Mouse (Mus musculus) liver, embryonic 14.5 days (tissue): Measurements from ENCODE around the gene B3gnt6. TPM values are rescaled to one million over a fixed set of nuclear protein-coding genes. Genes with fewer than 3 reads are reported as not detected.
A peak's percentile ranks its signal among the peaks of the same experiment; 100 is the strongest.

Experiments
- ATAC-seq: fragments of 200-750 bp; cut with Nextera tagmentation; 2 replicates; pipeline ENCODE4 v1.8.0; 2017; ENCODE audit warnings: moderate number of reproducible peaks, mild to moderate bottlenecking, moderate library complexity; ENCODE audit not compliant: insufficient read depth
- DNase-seq, 3 experiments: peaks; one replicate each; pipeline ENCODE4 v3.0.0-alpha.2; 2012 to 2013; ENCODE audit warnings: low read depth in 3 of 3, low spot score in 3 of 3
- H3K27ac ChIP-seq: fragments of 300-500 bp; sonication (generic); 2 replicates; pipeline ENCODE4 v1.5.1; 2014; ENCODE audit warnings: moderate library complexity, mild to moderate bottlenecking, control low read depth, inconsistent platforms
- H3K27me3 ChIP-seq: fragments of 300-500 bp; sonication (generic); 2 replicates; pipeline ENCODE4 v1.6.1; 2014; ENCODE audit warnings: mild to moderate bottlenecking, low read length, moderate library complexity; ENCODE audit not compliant: control insufficient read depth, insufficient read depth
- H3K36me3 ChIP-seq: fragments of 300-500 bp; sonication (generic); replicated peaks from 2 replicates; pipeline ENCODE4 v1.6.1; 2014; ENCODE audit warnings: low read depth; ENCODE audit not compliant: control insufficient read depth, insufficient read depth
- H3K4me1 ChIP-seq, 2 experiments: fragments of 200-500 bp in 1 of 2; fragments of 300-500 bp in 1 of 2; sonication (generic) in 1 of 2; replicated peaks; 2 replicates each; pipeline ENCODE4 v1.6.1; 2012 to 2014; ENCODE audit warnings: antibody characterized with exemption in 1 of 2, inconsistent platforms in 1 of 2, low read length in 1 of 2; ENCODE audit not compliant: control insufficient read depth in 2 of 2, insufficient read depth in 2 of 2
- H3K4me2 ChIP-seq: fragments of 300-500 bp; sonication (generic); 2 replicates; pipeline ENCODE4 v1.6.1; 2014; ENCODE audit warnings: low read depth, mild to moderate bottlenecking, control low read depth, moderate library complexity
- H3K4me3 ChIP-seq, 2 experiments: fragments of 200-500 bp in 1 of 2; fragments of 300-500 bp in 1 of 2; sonication (generic) in 1 of 2; 2 replicates each; pipeline ENCODE4 v1.5.1; 2012 to 2014; ENCODE audit warnings: low read depth in 2 of 2, low read length in 2 of 2, mild to moderate bottlenecking in 2 of 2, control low read depth in 1 of 2, inconsistent platforms in 1 of 2, moderate library complexity in 1 of 2; ENCODE audit not compliant: insufficient read depth in 1 of 2
- H3K9ac ChIP-seq: fragments of 300-500 bp; sonication (generic); replicated peaks from 2 replicates; pipeline ENCODE4 v1.6.1; 2014; ENCODE audit warnings: mild to moderate bottlenecking, control low read depth, moderate library complexity
- H3K9me3 ChIP-seq: fragments of 300-500 bp; sonication (generic); 2 replicates; pipeline ENCODE4 v1.6.1; 2016; ENCODE audit warnings: low read length, mixed read lengths; ENCODE audit not compliant: control insufficient read depth
- CTCF ChIP-seq: IDR thresholded peaks from 2 replicates; pipeline ENCODE4 v1.5.1; 2016; ENCODE audit warnings: antibody characterized with exemption, low read depth, control low read depth
- EP300 ChIP-seq: IDR thresholded peaks from 2 replicates; pipeline ENCODE4 v1.6.1; 2016; ENCODE audit warnings: antibody characterized with exemption, low read depth
- WGBS: fragments of 180-500 bp; shearing (Covaris S2); extraction: QIAGEN DNeasy Blood & Tissue Kit; methylation state at CpG from one replicate; pipeline ENCODE4 v1.1.7; 2014; ENCODE audit not compliant: insufficient replicate concordance; 5-methylcytosine and 5-hydroxymethylcytosine counted together
- polyA plus RNA-seq, 2 experiments: library from polyadenylated mRNA; depleted of rRNA in 1 of 2; stranded (reverse) in 1 of 2; unstranded in 1 of 2; fragments of >200 nt; fragmentation: Nextera tagmentation in 1 of 2; extraction: Ambion mirVana in 1 of 2; gene quantifications; 2 replicates each; pipeline versions ENCODE4 v1.2.1 to v1.2.3; 2012 to 2014

Gene B3gnt6
- polyA plus RNA-seq, 2 experiments, result 0.03 TPM; not detected in 1

DNA sequence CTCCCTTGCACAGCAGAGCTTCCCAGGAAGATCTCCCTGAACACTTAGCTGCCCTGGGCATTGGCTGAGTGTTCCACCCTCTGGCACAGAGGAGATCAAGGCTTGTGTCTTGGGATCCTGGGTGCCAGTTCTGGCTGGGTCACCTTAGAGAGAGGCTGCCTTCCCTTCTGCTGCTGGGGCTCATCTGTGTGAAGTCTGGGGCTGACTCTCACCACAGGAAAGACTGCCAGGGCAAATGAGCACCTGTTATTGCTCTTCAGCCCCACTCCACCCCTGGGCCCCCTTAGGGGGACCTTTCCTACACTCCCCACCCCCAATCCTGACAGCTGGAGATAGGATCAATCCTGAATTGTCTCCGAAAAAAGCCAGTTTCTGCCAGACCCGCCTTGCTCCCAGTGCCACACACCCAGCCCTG lies 22.2 kb downstream of the B3gnt6 start:
- H3K27me3 ChIP-seq, result no peaks in the 10 kb centered on the region
- H3K36me3 ChIP-seq, result no peaks in the 10 kb centered on the region; the same call in 1 of the 2 replicates
- DNase-seq (no peak), ATAC-seq (no peak)
- peak overlapping the region; percentile 88 for H3K9ac ChIP-seq
- H3K4me3 ChIP-seq, result peak overlapping the region; percentile 76 to 95
- TF ChIP-seq EP300 (no peak), CTCF (no peak)
- peaks cover 40 to 63% of the 10 kb centered on the region in 2 experiments for H3K4me1 ChIP-seq
- H3K9me3 ChIP-seq, result no peaks in the 10 kb centered on the region
- peak overlapping the region; percentile 96 for H3K27ac ChIP-seq
- peak overlapping the region; percentile 94 for H3K4me2 ChIP-seq
- WGBS, result 23% methylated on average over 2 of the region's 2 CpGs

DNA sequence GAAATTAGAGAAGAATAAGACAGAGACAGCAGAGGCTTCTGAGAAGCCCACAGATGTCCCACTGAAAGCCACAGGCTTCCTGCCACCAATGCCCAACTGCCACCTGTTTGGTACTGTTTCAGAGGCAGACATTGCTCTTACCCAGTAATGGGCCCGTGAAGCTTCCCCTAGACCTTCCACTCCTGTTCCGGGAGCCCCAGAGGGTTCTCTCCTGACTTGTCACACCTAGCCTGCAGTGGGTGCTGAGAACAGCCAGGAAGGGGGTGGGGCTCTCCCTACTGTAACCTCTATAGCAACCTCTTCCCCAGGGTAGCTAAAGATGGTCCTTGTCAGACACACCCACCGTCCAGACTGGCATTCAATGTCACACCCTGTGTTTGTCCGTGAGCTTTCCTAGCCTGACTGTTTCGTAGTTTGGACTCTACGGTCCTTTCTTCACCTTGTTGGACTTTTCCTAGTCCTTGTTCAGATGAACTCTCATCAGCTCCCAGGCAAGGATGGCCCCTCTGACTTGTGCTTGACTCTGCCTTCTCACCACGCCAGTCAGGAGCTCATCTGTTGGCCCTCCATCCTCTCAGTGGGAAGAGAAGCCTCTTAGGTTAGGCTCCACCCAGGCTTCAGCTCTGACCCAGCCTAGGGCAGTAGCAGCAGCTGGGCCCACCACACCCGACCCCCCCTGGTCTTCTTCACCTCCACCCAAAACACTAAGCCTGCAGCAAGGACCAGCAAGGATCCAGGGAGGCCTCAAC lies 22.8 kb downstream of the B3gnt6 start:
- Histone ChIP-seq H3K9me3 (no peaks in the 10 kb centered on the region), H3K4me3 (peak overlapping the region; percentile 76 to 95), H3K4me2 (peak overlapping the region; percentile 94), H3K27ac (peak overlapping the region; percentile 96), H3K36me3 (no peaks in the 10 kb centered on the region; the same call in 1 of the 2 replicates), H3K27me3 (no peaks in the 10 kb centered on the region), H3K9ac (peak overlapping the region; percentile 88), H3K4me1 (peaks cover 46 to 69% of the 10 kb centered on the region in 2 experiments)
- peak in 1 of 3 experiments; percentile 49 for DNase-seq
- WGBS, result 29% methylated on average over 8 of the region's 8 CpGs
- ATAC-seq, result peak; percentile 46
- TF ChIP-seq CTCF (no peak), EP300 (no peak)

DNA sequence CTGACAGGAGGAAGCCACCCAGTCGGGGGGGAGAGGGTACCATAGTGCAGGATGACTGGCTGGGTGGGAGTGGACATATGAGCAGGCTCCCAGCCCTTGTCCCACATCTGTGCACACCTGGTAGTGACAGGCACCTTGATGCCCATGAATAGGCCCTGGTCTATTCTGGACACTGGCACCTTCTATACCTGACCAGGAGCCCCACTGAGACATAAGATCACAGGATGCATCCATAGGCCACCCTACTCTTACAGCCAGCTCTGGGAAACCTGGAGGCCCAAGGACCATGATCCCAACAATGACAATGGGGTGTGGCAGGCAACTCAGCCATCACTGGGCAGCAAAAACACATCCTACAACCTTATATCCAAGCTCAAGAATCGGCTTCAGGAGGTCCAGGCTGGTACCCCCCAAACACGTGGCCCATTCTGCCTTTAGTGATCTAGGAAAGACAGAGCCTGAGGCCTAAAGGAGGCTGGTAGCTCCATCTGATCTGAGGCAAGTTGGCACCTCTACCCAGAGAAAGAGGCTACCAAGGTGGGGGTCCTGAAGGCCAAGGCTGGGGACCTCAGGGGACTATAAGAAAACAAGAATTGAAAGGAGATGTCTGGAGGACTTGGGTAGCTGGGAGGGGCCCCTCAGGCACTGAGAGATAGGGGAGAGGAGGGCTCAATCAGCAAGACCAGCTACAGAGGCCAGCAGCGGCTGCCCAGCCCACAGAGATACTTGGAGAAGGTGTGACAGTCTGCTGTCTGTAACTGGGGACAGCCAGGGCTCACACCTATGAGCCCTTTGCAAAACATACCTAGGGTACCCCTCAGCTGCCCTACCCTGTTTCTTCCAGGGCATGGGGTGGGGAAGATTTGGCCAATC lies 24.2 kb downstream of the B3gnt6 start:
- 26% methylated on average over 4 of the region's 4 CpGs for WGBS
- peak; percentile 78 to 81 (median 79) for DNase-seq
- Histone ChIP-seq H3K4me2 (peak overlapping the region; percentile 94), H3K4me1 (peaks cover 60 to 82% of the 10 kb centered on the region in 2 experiments), H3K36me3 (no peaks in the 10 kb centered on the region; the same call in 1 of the 2 replicates), H3K27me3 (no peaks in the 10 kb centered on the region), H3K9ac (peak overlapping the region; percentile 88), H3K27ac (peak overlapping the region; percentile 96), H3K4me3 (peak overlapping the region; percentile 60 to 95), H3K9me3 (no peaks in the 10 kb centered on the region)
- peak; percentile 66 for ATAC-seq
- TF ChIP-seq CTCF, result no peak
- TF ChIP-seq EP300, result peak; percentile 87

DNA sequence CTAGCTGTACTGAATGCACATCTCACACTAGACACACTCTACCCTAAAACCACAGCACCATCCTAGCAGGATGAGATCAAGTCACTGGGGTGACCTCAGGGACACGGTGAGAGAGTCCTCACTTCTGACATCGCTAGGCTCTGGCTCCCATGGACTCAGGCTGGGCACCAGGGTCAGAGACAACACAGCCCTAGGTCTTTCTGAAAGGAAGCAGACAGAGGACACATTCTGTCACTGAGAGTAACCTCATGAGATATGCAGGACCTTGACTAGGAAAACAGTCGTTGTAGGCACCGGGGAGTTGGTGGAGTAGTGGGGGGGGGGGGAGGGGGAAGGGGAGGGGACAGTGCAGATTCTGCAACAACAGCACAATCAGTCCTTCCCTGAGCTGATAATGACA lies 25.9 kb downstream of the B3gnt6 start:
- 18% methylated on average over 4 of the region's 4 CpGs for WGBS
- H3K27ac ChIP-seq, result peak overlapping the region; percentile 96
- H3K36me3 ChIP-seq, result no peaks in the 10 kb centered on the region; the same call in 1 of the 2 replicates
- 0 out of 4 replicates have a peak overlapping the region, but pooled peaks of 1 of the 2 experiments have one; percentile 14 for H3K4me3 ChIP-seq
- ATAC-seq (no peak), DNase-seq (no peak)
- peaks cover 65 to 79% of the 10 kb centered on the region in 2 experiments for H3K4me1 ChIP-seq
- peak overlapping the region; percentile 94 for H3K4me2 ChIP-seq
- no peaks in the 10 kb centered on the region for H3K9me3 ChIP-seq
- H3K27me3 ChIP-seq, result no peaks in the 10 kb centered on the region
- peak overlapping the region; percentile 45 for H3K9ac ChIP-seq
- TF ChIP-seq CTCF (no peak), EP300 (no peak)
